Mouse (Mus musculus) neural tube, embryonic 13.5 days (tissue): ENCODE results near the gene Adgrl2. TPM values are rescaled to one million over a fixed set of nuclear protein-coding genes. Genes with fewer than 3 reads are reported as not detected.

Experiments used
- ATAC-seq: fragments of 200-750 bp; cut with Nextera tagmentation; 2 replicates; pipeline ENCODE4 v1.8.0; 2017; ENCODE audit warnings: low read depth, mild to moderate bottlenecking, moderate TSS enrichment, moderate library complexity
- H3K27ac ChIP-seq: fragments of 300-500 bp; sonication (generic); replicated peaks from 2 replicates; pipeline ENCODE4 v1.5.1; 2015; ENCODE audit warnings: moderate library complexity, mild to moderate bottlenecking, inconsistent platforms
- H3K27me3 ChIP-seq: fragments of 300-500 bp; sonication (generic); 2 replicates; pipeline ENCODE4 v1.6.1; 2015; ENCODE audit warnings: mild to moderate bottlenecking, inconsistent platforms
- H3K36me3 ChIP-seq: fragments of 300-500 bp; sonication (generic); 2 replicates; pipeline ENCODE4 v1.6.1; 2015; ENCODE audit warnings: mild to moderate bottlenecking, inconsistent platforms
- H3K4me1 ChIP-seq: fragments of 300-500 bp; sonication (generic); replicated peaks from 2 replicates; pipeline ENCODE4 v1.6.1; 2015; ENCODE audit warnings: inconsistent platforms
- H3K4me2 ChIP-seq: fragments of 300-500 bp; sonication (generic); 2 replicates; pipeline ENCODE4 v1.6.1; 2015; ENCODE audit warnings: inconsistent platforms, mild to moderate bottlenecking, moderate library complexity
- H3K4me3 ChIP-seq: fragments of 300-500 bp; sonication (generic); 2 replicates; pipeline ENCODE4 v1.5.1; 2015; ENCODE audit warnings: mild to moderate bottlenecking, inconsistent platforms
- H3K9ac ChIP-seq: fragments of 300-500 bp; sonication (generic); 2 replicates; pipeline ENCODE4 v1.6.1; 2015; ENCODE audit warnings: moderate library complexity, mild to moderate bottlenecking, inconsistent platforms
- H3K9me3 ChIP-seq: fragments of 300-500 bp; sonication (generic); 2 replicates; pipeline ENCODE4 v1.6.1; 2016; ENCODE audit warnings: inconsistent platforms
- WGBS: fragments of 180-500 bp; shearing (Covaris S2); methylation state at CpG from one replicate; pipeline ENCODE4 v1.1.7; 2015; 5-methylcytosine and 5-hydroxymethylcytosine counted together
- polyA plus RNA-seq: library from polyadenylated mRNA; unstranded; fragments of >200 nt; fragmentation: Nextera tagmentation; extraction: Ambion mirVana; gene quantifications from 2 replicates; pipeline ENCODE4 v1.2.1, GENCODE M21; 2015

The Adgrl2 gene
- polyA plus RNA-seq, result 132 and 156 TPM in 2 replicates

- Histone ChIP-seq H3K9me3 (no peaks in the 10 kb centered on the region), H3K4me3 (peak within 1 kb of the TSS; percentile 90), H3K36me3 (no peaks in the 10 kb centered on the region), H3K27ac (peak within 1 kb of the TSS; percentile 100), H3K4me1 (peaks cover 21% of the 10 kb centered on the region), H3K27me3 (no peaks in the 10 kb centered on the region), H3K9ac (peak within 1 kb of the TSS; percentile 96), H3K4me2 (peak within 1 kb of the TSS; percentile 80)
- ATAC-seq, result no peak; the same call in 1 of the 2 replicates
- WGBS, result under 1% methylated on average over 25 of the region's 25 CpGs
Measured at GRCm38 (mm10) chr3:148990531-148991003, at the start of gene Adgrl2. Gene Adgrl2, minus strand, starts transcription at chr3:148990555.

GRCm38 (mm10) chr3:149038771-149039170 lies 48.4 kb upstream of the Adgrl2 start:
- no peaks in the 10 kb centered on the region for H3K36me3 ChIP-seq
- H3K9me3 ChIP-seq, result no peaks in the 10 kb centered on the region
- no peak overlapping the region for H3K27ac ChIP-seq
- H3K27me3 ChIP-seq, result no peaks in the 10 kb centered on the region
- no peak overlapping the region for H3K4me3 ChIP-seq
- H3K4me2 ChIP-seq, result no peak overlapping the region
- peaks cover 21% of the 10 kb centered on the region for H3K4me1 ChIP-seq
- 73% methylated on average over 4 of the region's 4 CpGs for WGBS
- H3K9ac ChIP-seq, result no peak overlapping the region
- no peak for ATAC-seq

- no peaks in the 10 kb centered on the region for H3K9me3 ChIP-seq
- no peak overlapping the region for H3K4me3 ChIP-seq
- no peak overlapping the region for H3K4me2 ChIP-seq
- H3K27me3 ChIP-seq, result no peaks in the 10 kb centered on the region
- WGBS, result 57% methylated on average over 5 of the region's 5 CpGs
- H3K9ac ChIP-seq, result no peak overlapping the region
- H3K27ac ChIP-seq, result no peak overlapping the region
- H3K4me1 ChIP-seq, result 0 out of 2 replicates have a peak, but pooled peaks cover 2% of the 10 kb centered on the region
- H3K36me3 ChIP-seq, result no peaks in the 10 kb centered on the region
- ATAC-seq, result no peak
Measured at GRCm38 (mm10) chr3:149019925-149020324, 29.6 kb upstream of the Adgrl2 start.

- Histone ChIP-seq H3K27me3 (no peaks in the 10 kb centered on the region), H3K9me3 (no peaks in the 10 kb centered on the region), H3K36me3 (no peaks in the 10 kb centered on the region), H3K4me2 (no peak overlapping the region), H3K27ac (no peak overlapping the region), H3K9ac (no peak overlapping the region), H3K4me1 (no peaks in the 10 kb centered on the region; the same call in 1 of the 2 replicates), H3K4me3 (no peak overlapping the region)
- ATAC-seq, result no peak
- 83% methylated on average over 7 of the region's 7 CpGs for WGBS
Measured at GRCm38 (mm10) chr3:149009311-149009710, 19.0 kb upstream of the Adgrl2 start.

- no peak overlapping the region for H3K27ac ChIP-seq
- no peaks in the 10 kb centered on the region; the same call in 1 of the 2 replicates for H3K4me1 ChIP-seq
- H3K36me3 ChIP-seq, result no peaks in the 10 kb centered on the region
- no peak for ATAC-seq
- H3K4me2 ChIP-seq, result no peak overlapping the region
- WGBS, result 71% methylated on average over 6 of the region's 6 CpGs
- no peaks in the 10 kb centered on the region for H3K9me3 ChIP-seq
- no peak overlapping the region for H3K4me3 ChIP-seq
- H3K27me3 ChIP-seq, result no peaks in the 10 kb centered on the region
- no peak overlapping the region for H3K9ac ChIP-seq
Measured at GRCm38 (mm10) chr3:149008634-149009023, 18.3 kb upstream of the Adgrl2 start.

GRCm38 (mm10) chr3:149007860-149008633 lies 17.7 kb upstream of the Adgrl2 start:
- no peak overlapping the region; the same call in 1 of the 2 replicates for H3K27ac ChIP-seq
- H3K9ac ChIP-seq, result no peak overlapping the region
- H3K4me1 ChIP-seq, result no peaks in the 10 kb centered on the region; the same call in 1 of the 2 replicates
- H3K36me3 ChIP-seq, result no peaks in the 10 kb centered on the region
- no peak for ATAC-seq
- H3K9me3 ChIP-seq, result no peaks in the 10 kb centered on the region
- WGBS, result 74% methylated on average over 20 of the region's 20 CpGs
- no peak overlapping the region for H3K4me3 ChIP-seq
- H3K27me3 ChIP-seq, result no peaks in the 10 kb centered on the region
- no peak overlapping the region for H3K4me2 ChIP-seq

GRCm38 (mm10) chr3:149001364-149001763 lies 11.0 kb upstream of the Adgrl2 start:
- WGBS, result 38% methylated on average over 8 of the region's 8 CpGs
- no peaks in the 10 kb centered on the region for H3K4me1 ChIP-seq
- no peak overlapping the region for H3K4me2 ChIP-seq
- no peak overlapping the region for H3K9ac ChIP-seq
- no peaks in the 10 kb centered on the region for H3K36me3 ChIP-seq
- ATAC-seq, result no peak
- no peaks in the 10 kb centered on the region for H3K27me3 ChIP-seq
- H3K9me3 ChIP-seq, result no peaks in the 10 kb centered on the region
- H3K4me3 ChIP-seq, result no peak overlapping the region
- H3K27ac ChIP-seq, result no peak overlapping the region

GRCm38 (mm10) chr3:148998661-148999060 lies 8.3 kb upstream of the Adgrl2 start:
- Histone ChIP-seq H3K27ac (no peak overlapping the region), H3K9ac (no peak overlapping the region), H3K4me1 (no peaks in the 10 kb centered on the region), H3K4me2 (no peak overlapping the region), H3K9me3 (no peaks in the 10 kb centered on the region), H3K27me3 (no peaks in the 10 kb centered on the region), H3K4me3 (no peak overlapping the region), H3K36me3 (no peaks in the 10 kb centered on the region)
- ATAC-seq, result no peak
- 82% methylated on average over 10 of the region's 10 CpGs for WGBS

- ATAC-seq, result no peak
- peaks cover 18% of the 10 kb centered on the region for H3K4me1 ChIP-seq
- no peaks in the 10 kb centered on the region for H3K9me3 ChIP-seq
- H3K4me2 ChIP-seq, result peak overlapping the region; percentile 80
- H3K9ac ChIP-seq, result peak overlapping the region; percentile 96; the same call in 1 of the 2 replicates
- peak overlapping the region; percentile 90 for H3K4me3 ChIP-seq
- no peaks in the 10 kb centered on the region for H3K36me3 ChIP-seq
- no peaks in the 10 kb centered on the region for H3K27me3 ChIP-seq
- peak overlapping the region; percentile 100; the same call in 1 of the 2 replicates for H3K27ac ChIP-seq
- 2% methylated on average over 8 of the region's 8 CpGs for WGBS
Measured at GRCm38 (mm10) chr3:148991056-148991455, 701 bp upstream of the Adgrl2 start.

- peak overlapping the region; percentile 80 for H3K4me2 ChIP-seq
Measured at GRCm38 (mm10) chr3:148989818-148990530, 381 bp downstream of the Adgrl2 start.

GRCm38 (mm10) chr3:148988996-148989817 lies 1.1 kb downstream of the Adgrl2 start:
- peak overlapping the region; percentile 90 for H3K4me3 ChIP-seq
- H3K36me3 ChIP-seq, result no peaks in the 10 kb centered on the region
- H3K4me1 ChIP-seq, result peaks cover 34% of the 10 kb centered on the region
- no peaks in the 10 kb centered on the region for H3K27me3 ChIP-seq
- ATAC-seq, result peak; percentile 89
- H3K27ac ChIP-seq, result peak overlapping the region; percentile 100
- peak overlapping the region; percentile 96 for H3K9ac ChIP-seq
- H3K9me3 ChIP-seq, result no peaks in the 10 kb centered on the region
- peak overlapping the region; percentile 80 for H3K4me2 ChIP-seq
- under 1% methylated on average over 71 of the region's 75 CpGs for WGBS

More at GRCm38 (mm10) chr3:148989818-148990530, 381 bp downstream of the Adgrl2 start:
- Histone ChIP-seq H3K9me3 (no peaks in the 10 kb centered on the region), H3K27me3 (no peaks in the 10 kb centered on the region), H3K4me1 (peaks cover 27% of the 10 kb centered on the region), H3K9ac (peak overlapping the region; percentile 96), H3K36me3 (no peaks in the 10 kb centered on the region), H3K27ac (peak overlapping the region; percentile 100), H3K4me3 (peak overlapping the region; percentile 90)
- WGBS, result under 1% methylated on average over 48 of the region's 68 CpGs
- ATAC-seq, result peak; percentile 73
